Mouse (Mus musculus) erythroblast, embryonic 14.5 days (primary cell): ENCODE measurements around the gene Chst8. TPM values are rescaled to one million over a fixed set of nuclear protein-coding genes. Genes with fewer than 3 reads are reported as not detected.

Experiments used
- H3K27me3 ChIP-seq: 2 replicates; pipeline ENCODE4 v1.6.1; 2012; ENCODE audit warnings: inconsistent platforms; ENCODE audit not compliant: control insufficient read depth
- H3K36me3 ChIP-seq: 2 replicates; pipeline ENCODE4 v1.6.1; 2012; ENCODE audit warnings: mild to moderate bottlenecking, inconsistent platforms; ENCODE audit not compliant: control insufficient read depth
- H3K4me1 ChIP-seq: 2 replicates; pipeline ENCODE4 v1.6.1; 2012; ENCODE audit warnings: inconsistent platforms; ENCODE audit not compliant: control insufficient read depth
- H3K4me3 ChIP-seq: replicated peaks from 2 replicates; pipeline ENCODE3; 2012; ENCODE audit warnings: moderate library complexity, mild to moderate bottlenecking, inconsistent platforms
- H3K9me3 ChIP-seq: 2 replicates; pipeline ENCODE4 v1.6.1; 2012; ENCODE audit warnings: low read length, inconsistent platforms, mixed read lengths; ENCODE audit not compliant: control insufficient read depth
- GATA1 ChIP-seq: IDR thresholded peaks from 2 replicates; pipeline ENCODE4 v1.6.1; 2012; ENCODE audit warnings: low read length, inconsistent platforms, mixed read lengths
- TAL1 ChIP-seq: IDR thresholded peaks from 3 replicates; pipeline ENCODE4 v1.6.1; 2012; ENCODE audit warnings: low read length, inconsistent platforms, mixed read lengths
- polyA plus RNA-seq: library from polyadenylated mRNA; stranded (reverse); fragments of >175 nt; gene quantifications from 2 replicates; pipeline ENCODE4 v1.2.3, GENCODE M21; 2012

The Chst8 gene
- polyA plus RNA-seq, 1 experiment = not detected

DNA sequence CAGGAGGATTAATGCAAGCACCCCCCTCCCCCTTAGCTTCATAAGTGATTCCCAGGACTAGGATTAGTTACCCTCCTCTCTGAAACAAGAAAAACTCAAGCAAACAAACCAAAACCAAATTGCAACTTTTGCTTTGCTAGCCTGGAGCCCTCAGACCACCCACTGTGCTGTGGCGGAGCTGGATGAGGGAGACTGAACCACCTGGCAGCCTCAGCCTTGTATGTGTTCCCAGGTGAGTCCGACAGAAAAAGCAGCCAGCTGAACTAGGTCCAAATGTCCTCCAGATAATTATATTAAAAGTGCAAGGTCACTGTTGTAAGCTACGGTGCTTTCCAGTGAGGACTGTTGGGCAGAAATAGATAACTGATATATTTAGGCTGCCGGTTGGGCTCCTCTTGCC lies 25.7 kb upstream of the Chst8 start:
- Histone ChIP-seq H3K9me3 (0 out of 2 replicates have a peak, but pooled peaks cover 2% of the 10 kb centered on the region), H3K27me3 (no peaks in the 10 kb centered on the region), H3K4me1 (no peaks in the 10 kb centered on the region), H3K4me3 (no peak overlapping the region), H3K36me3 (no peaks in the 10 kb centered on the region)
- TF ChIP-seq TAL1 = no peak
- TF ChIP-seq GATA1 = no peak

- no peaks in the 10 kb centered on the region for H3K36me3 ChIP-seq
- H3K4me3 ChIP-seq = no peak overlapping the region
- H3K4me1 ChIP-seq = no peaks in the 10 kb centered on the region
- no peaks in the 10 kb centered on the region for H3K9me3 ChIP-seq
- TF ChIP-seq GATA1 (no peak), TAL1 (no peak)
- H3K27me3 ChIP-seq = no peaks in the 10 kb centered on the region
Observed at GRCm38 (mm10) chr7:34826255-34826909, 13.9 kb upstream of the Chst8 start.

DNA sequence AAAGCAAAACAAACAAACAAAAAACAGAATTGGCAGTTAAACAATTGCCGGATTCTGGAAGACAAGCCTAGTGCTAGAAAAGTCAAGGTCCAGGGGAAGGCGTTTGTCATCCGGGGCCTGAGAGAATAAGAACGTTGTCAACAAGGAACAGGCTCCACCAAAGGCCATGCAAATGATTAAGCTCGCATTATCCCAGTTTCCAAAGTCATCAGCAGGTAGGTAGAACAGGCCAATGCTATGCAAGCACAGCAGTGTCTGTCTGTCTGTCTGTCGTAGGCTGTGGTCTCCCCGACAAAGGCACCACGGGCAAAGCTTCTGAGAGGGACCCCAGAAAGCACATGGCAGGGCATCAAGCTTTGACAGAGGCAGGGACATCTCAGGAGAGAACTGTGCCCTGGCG lies 9.1 kb upstream of the Chst8 start:
- Histone ChIP-seq H3K27me3 (no peaks in the 10 kb centered on the region), H3K4me1 (no peaks in the 10 kb centered on the region), H3K4me3 (no peak overlapping the region), H3K36me3 (no peaks in the 10 kb centered on the region), H3K9me3 (no peaks in the 10 kb centered on the region)
- TF ChIP-seq GATA1 = no peak
- no peak for TF ChIP-seq TAL1

GRCm38 (mm10) chr7:34820554-34820953 lies 8.0 kb upstream of the Chst8 start:
- H3K9me3 ChIP-seq = no peaks in the 10 kb centered on the region

DNA sequence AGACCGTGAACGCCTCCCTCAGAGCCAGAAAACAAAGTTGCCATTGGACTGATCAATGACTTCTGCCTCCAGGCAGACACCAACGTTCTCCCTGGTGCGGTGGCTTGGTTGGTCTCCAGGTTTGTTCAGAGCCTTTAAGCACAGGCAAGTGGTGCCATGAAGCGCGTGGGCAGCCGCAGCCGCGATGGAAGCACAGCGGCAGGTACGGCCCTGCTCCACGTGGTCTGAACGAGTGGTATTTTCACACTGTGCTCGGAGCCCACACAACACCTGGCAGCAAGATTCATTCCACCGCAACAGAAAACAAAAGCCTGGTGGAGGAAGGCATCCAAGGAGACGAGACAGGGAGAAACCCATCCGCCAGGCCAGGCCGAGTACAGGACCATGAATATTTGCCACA lies 7.3 kb upstream of the Chst8 start:
- no peaks in the 10 kb centered on the region for H3K27me3 ChIP-seq
- H3K4me1 ChIP-seq = no peaks in the 10 kb centered on the region
- H3K4me3 ChIP-seq = no peak overlapping the region
- TF ChIP-seq TAL1 (no peak), GATA1 (no peak)
- H3K9me3 ChIP-seq = no peaks in the 10 kb centered on the region
- H3K36me3 ChIP-seq = no peaks in the 10 kb centered on the region

More at GRCm38 (mm10) chr7:34820554-34820953, 8.0 kb upstream of the Chst8 start:
- Histone ChIP-seq H3K4me1 (no peaks in the 10 kb centered on the region), H3K4me3 (no peak overlapping the region), H3K27me3 (no peaks in the 10 kb centered on the region), H3K36me3 (no peaks in the 10 kb centered on the region)
- no peak for TF ChIP-seq TAL1
- TF ChIP-seq GATA1 = no peak

GRCm38 (mm10) chr7:34818660-34819059 lies 6.1 kb upstream of the Chst8 start:
- Histone ChIP-seq H3K4me3 (no peak overlapping the region), H3K27me3 (peaks cover 10% of the 10 kb centered on the region), H3K36me3 (no peaks in the 10 kb centered on the region), H3K4me1 (no peaks in the 10 kb centered on the region), H3K9me3 (no peaks in the 10 kb centered on the region)
- TF ChIP-seq TAL1 (no peak), GATA1 (no peak)

- Histone ChIP-seq H3K27me3 (peaks cover 27% of the 10 kb centered on the region), H3K4me1 (peaks cover 6% of the 10 kb centered on the region), H3K4me3 (no peak overlapping the region), H3K36me3 (no peaks in the 10 kb centered on the region), H3K9me3 (no peaks in the 10 kb centered on the region)
- no peak for TF ChIP-seq GATA1
- TF ChIP-seq TAL1 = no peak
Observed at GRCm38 (mm10) chr7:34816981-34817380, 4.5 kb upstream of the Chst8 start.

DNA sequence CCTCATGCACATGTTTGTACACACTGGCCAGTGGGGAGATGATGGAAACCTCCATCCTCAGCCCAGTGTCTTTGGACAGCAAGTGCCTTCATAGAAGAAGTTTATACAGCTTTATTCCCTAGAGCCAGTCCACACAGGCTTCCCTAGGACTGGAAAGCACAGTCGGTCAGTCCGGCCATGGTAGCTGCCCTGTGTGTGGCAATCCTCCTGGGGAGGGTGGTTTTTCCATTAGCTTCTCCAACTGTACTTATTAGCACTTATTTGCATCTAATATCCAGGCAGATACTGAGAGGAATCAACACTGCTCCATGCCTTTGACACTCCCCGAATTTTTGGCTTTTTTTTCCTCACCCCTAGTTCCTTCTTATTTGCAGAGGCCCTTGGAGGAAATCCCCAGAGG lies 2.3 kb upstream of the Chst8 start:
- H3K27me3 ChIP-seq = peaks cover 45% of the 10 kb centered on the region
- TF ChIP-seq TAL1 (no peak), GATA1 (no peak)
- H3K36me3 ChIP-seq = no peaks in the 10 kb centered on the region
- H3K9me3 ChIP-seq = no peaks in the 10 kb centered on the region
- H3K4me1 ChIP-seq = peaks cover 6% of the 10 kb centered on the region
- no peak overlapping the region for H3K4me3 ChIP-seq

DNA sequence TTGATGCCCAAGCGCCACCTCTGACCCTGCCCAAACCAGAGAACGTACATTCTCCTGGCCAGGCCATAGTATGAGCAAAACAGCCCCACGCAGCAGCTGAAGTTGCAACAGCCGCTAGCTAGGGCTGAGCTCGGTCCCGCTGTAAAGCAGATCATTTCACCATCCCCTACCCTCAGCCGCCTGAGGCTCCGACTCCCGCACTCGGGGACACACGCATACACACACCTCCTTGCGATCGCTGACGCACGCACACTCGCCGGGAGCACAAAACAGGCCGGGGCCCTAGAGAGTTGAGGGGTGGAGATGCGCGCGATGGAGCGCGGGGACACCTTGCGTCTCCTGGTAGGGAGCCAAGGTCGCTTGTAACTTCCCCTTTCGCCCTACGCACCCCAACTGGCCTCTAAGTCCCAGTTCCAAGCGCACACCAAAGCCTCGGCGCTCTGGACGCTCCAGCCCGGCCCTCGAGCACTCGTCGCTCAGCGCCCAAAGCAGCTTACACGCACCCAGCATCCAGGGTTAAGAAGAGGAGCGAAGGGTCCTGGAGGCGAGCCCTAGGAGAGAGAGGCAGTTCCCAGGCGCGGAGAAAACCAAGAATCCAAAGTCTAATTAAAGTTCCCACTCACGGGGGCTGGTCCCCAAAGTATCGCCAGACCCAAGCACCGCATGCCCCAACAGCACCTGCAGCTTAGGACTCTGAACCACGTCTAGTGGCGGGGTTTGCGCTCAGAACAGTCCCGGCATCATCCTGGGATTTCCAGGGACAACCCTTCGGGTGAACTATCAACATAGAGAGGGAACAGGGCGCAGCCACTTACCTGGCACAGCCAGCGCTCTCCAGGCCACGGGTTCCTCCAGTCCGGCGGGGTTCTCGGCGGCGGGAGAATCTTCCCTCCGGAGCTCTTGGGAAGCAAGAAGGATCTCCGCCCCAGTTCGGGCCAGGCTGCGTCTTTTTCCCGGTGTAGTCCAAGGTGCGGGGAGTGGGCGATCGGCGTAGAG lies 682 bp downstream of the Chst8 start:
- Histone ChIP-seq H3K9me3 (no peaks in the 10 kb centered on the region), H3K36me3 (no peaks in the 10 kb centered on the region), H3K27me3 (peaks cover 51% of the 10 kb centered on the region), H3K4me1 (peaks cover 6% of the 10 kb centered on the region), H3K4me3 (peak overlapping the region; percentile 18)
- TF ChIP-seq TAL1 = no peak
- TF ChIP-seq GATA1 = no peak
